In the genomic region with DNA sequence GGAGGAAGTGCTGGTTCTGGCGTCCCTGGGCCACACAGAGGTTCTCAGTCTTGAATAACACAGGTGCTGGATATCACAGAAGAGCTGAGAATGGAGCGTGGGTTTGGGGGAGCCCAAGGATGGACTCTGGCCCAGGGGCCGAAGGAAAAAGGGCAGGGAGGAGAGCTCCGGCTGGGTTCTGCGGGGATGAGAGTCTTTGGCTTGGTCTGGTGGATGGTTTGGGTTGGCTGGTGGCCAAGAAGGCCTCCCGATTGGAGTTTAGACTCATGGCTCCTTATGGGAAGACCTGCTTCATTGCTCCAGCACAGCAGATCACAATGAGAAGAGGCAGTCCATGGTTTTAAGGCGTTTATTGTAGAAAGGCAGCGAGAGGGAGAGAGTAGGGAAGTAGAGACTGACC, we compare ENCODE assay signal across 19 mouse cellular contexts.
DNase-seq lines count a peak whose midpoint lies in the region; ATAC-seq and TF ChIP-seq lines count a peak whose summit lies in the region.
"Had no signal": no experiment of that assay in that cellular context is flagged by ENCODE, and none has a peak within 500 bp of the region (broad histone marks: within the 10 kb centered on the region; RNA-seq: fewer than 3 reads in every experiment).

No protein-coding gene starts in this region.

- no peaks in the 10 kb centered on the region for H3K36me3 ChIP-seq in heart, embryonic 10.5 days
- H3K36me3 ChIP-seq in heart, adult 2 months (ENCODE audit: control insufficient read depth, insufficient read depth, low read length) = no peaks in the 10 kb centered on the region
- H3K36me3 ChIP-seq: embryonic facial prominence, embryonic 15.5 days; forebrain, embryonic 10.5 days; liver, embryonic 13.5 days; lung, embryonic 15.5 days had no signal

- TF ChIP-seq POLR2A in heart, adult 2 months (IDR thresholded peaks at IDR 0.05; ENCODE audit: insufficient read depth, low read depth, low read length) = no peak

- H3K79me2 ChIP-seq in heart, adult 2 months (replicated peaks; ENCODE audit: control insufficient read depth, insufficient read depth, low read length) = no peaks in the 10 kb centered on the region

- H3K4me3 ChIP-seq in heart, embryonic 10.5 days = no peak overlapping the region
- no peak overlapping the region for H3K4me3 ChIP-seq in heart, adult 2 months
- H3K4me3 ChIP-seq: embryonic facial prominence, embryonic 15.5 days; forebrain, embryonic 10.5 days; liver, embryonic 13.5 days; lung, embryonic 15.5 days had no signal

- ATAC-seq in CD4-positive, CD25-positive, alpha-beta regulatory T cell, adult 4 months = no peak
- ATAC-seq in inflammation-experienced regulatory T-cells, adult 6 months = no peak
- ATAC-seq: forebrain, postnatal 0 days; hindbrain, embryonic 16.5 days had no signal

- intact Hi-C loops in heart, adult 2 months (cut with DNase I) = no loop called here

- TF ChIP-seq CTCF in heart, adult 2 months (IDR thresholded peaks at IDR 0.05) = no peak

- DNase-seq in heart, embryonic 10.5 days (ENCODE audit: low spot score) = no peak
- no peak for DNase-seq in heart, adult 2 months
- peak; percentile 4 for DNase-seq in kidney, adult 11 months
- no peak for DNase-seq in kidney, adult 18-20 months
- peak; percentile 52 for DNase-seq in testis, postnatal 10 days (ENCODE audit: low spot score)
- DNase-seq in testis, postnatal 14 days (ENCODE audit: low spot score) = no peak
- DNase-seq: adrenal gland, postnatal 14 days; cerebellum, adult 9-11 months; forebrain, postnatal 0 days; gastrocnemius, postnatal 36 days; liver, embryonic 13.5 days; retina, postnatal 1 day had no signal

- no peaks in the 10 kb centered on the region for H3K9me3 ChIP-seq in heart, embryonic 10.5 days
- H3K9me3 ChIP-seq: embryonic facial prominence, embryonic 15.5 days; forebrain, embryonic 10.5 days; liver, embryonic 13.5 days; lung, embryonic 15.5 days had no signal

- no peak overlapping the region for H3K9ac ChIP-seq in heart, adult 2 months (ENCODE audit: low read depth, low read length)
- H3K9ac ChIP-seq: embryonic facial prominence, embryonic 15.5 days; forebrain, postnatal 0 days; liver, embryonic 13.5 days; lung, embryonic 15.5 days had no signal

- peak overlapping the region; percentile 75 for H3K27ac ChIP-seq in heart, embryonic 10.5 days
- H3K27ac ChIP-seq in heart, adult 2 months = no peak overlapping the region
- H3K27ac ChIP-seq: embryonic facial prominence, embryonic 15.5 days; forebrain, embryonic 10.5 days; liver, embryonic 13.5 days; lung, embryonic 15.5 days had no signal

- 64% methylated on average over 8 of the region's 8 CpGs for WGBS in heart, embryonic 10.5 days
- WGBS in heart, adult 2 months = 73% methylated on average over 8 of the region's 8 CpGs

- TF ChIP-seq EP300 in heart, adult 2 months (IDR thresholded peaks at IDR 0.05; ENCODE audit: insufficient read depth, low read depth, low read length) = no peak

- no peaks in the 10 kb centered on the region for H3K27me3 ChIP-seq in heart, embryonic 10.5 days (ENCODE audit: insufficient read depth, poor library complexity, severe bottlenecking)
- no peaks in the 10 kb centered on the region for H3K27me3 ChIP-seq in heart, adult 2 months (ENCODE audit: control insufficient read depth, insufficient read depth, low read length)
- H3K27me3 ChIP-seq: CH12.LX; liver, embryonic 13.5 days; lung, embryonic 15.5 days had no signal

- peaks cover 32% of the 10 kb centered on the region for H3K4me1 ChIP-seq in heart, embryonic 10.5 days
- peaks cover 1% of the 10 kb centered on the region; the same call in 1 of the 2 replicates for H3K4me1 ChIP-seq in heart, adult 2 months (ENCODE audit: control insufficient read depth, insufficient read depth, low read length)

Comparison
In these comparisons a context has a peak if more than half of its experiments do, and no peak if none do; other contexts are left out.
1. DNase-seq: peak in kidney, adult 11 months (single experiment) and testis, postnatal 10 days (single experiment); none in heart, embryonic 10.5 days (single experiment), heart, adult 2 months (0 of 2), kidney, adult 18-20 months (single experiment) and testis, postnatal 14 days (single experiment).